Mouse (Mus musculus) E14TG2a.4 (cell line): ENCODE measurements around the gene Rfc1.

Experiments
- CTCF ChIP-seq: conservative IDR thresholded peaks from 2 replicates; pipeline ENCODE4 v1.5.1; 2014; ENCODE audit warnings: low read length
- NANOG ChIP-seq: IDR thresholded peaks from 2 replicates; pipeline ENCODE4 v1.6.1; 2014; ENCODE audit warnings: borderline replicate concordance, low read length, mixed read lengths

- TF ChIP-seq CTCF: no peak
- no peak for TF ChIP-seq NANOG
These were observed 10.6 kb downstream of the Rfc1 start for GRCm38 (mm10) chr5:65324758-65325355.
